Mouse (Mus musculus) megakaryocyte, embryonic 14.5 days (primary cell): ENCODE measurements around the gene Tars2.

Experiments used
- FLI1 ChIP-seq: IDR thresholded peaks from 2 replicates; pipeline ENCODE4 v1.6.1; 2012; ENCODE audit warnings: low read length, inconsistent platforms, mixed read lengths
- GATA1 ChIP-seq: IDR thresholded peaks from 3 replicates; pipeline ENCODE4 v1.6.1; 2012; ENCODE audit warnings: mixed read lengths, low read length, inconsistent platforms, borderline replicate concordance

GRCm38 (mm10) chr3:95761771-95762170 lies 1.8 kb upstream of the Tars2 start:
- no peak for TF ChIP-seq GATA1
- TF ChIP-seq FLI1 = no peak
